Mouse (Mus musculus): ENCODE measurements at regions not wholly inside any gene's neighbourhood (a gene's known extent, or its start where the extent isn't known, plus 50 kb on each side); places are given as distances from the start of the nearest gene placed in this dataset.

- DNase-seq: no peak
These were observed 288.3 kb downstream of the Zfp706 start for GRCm38 (mm10) chr15:36719241-36719640.

- DNase-seq: no peak
These were observed 289.7 kb downstream of the Zfp706 start for GRCm38 (mm10) chr15:36717835-36718234.

- no peak for DNase-seq
These were observed 290.9 kb downstream of the Zfp706 start for GRCm38 (mm10) chr15:36716686-36717038.

GRCm38 (mm10) chr15:36715745-36716685, 291.6 kb downstream of the Zfp706 start:
- peak; percentile 78 for DNase-seq

GRCm38 (mm10) chr15:36715159-36715558, 292.4 kb downstream of the Zfp706 start:
- no peak for DNase-seq

- DNase-seq: no peak
These were observed 297.8 kb downstream of the Zfp706 start for GRCm38 (mm10) chr15:36709788-36710187.

- DNase-seq: peak; percentile 59
These were observed 299.1 kb downstream of the Zfp706 start for GRCm38 (mm10) chr15:36708471-36708870.

- peak; percentile 51 for DNase-seq
These were observed 301.6 kb downstream of the Zfp706 start for GRCm38 (mm10) chr15:36705990-36706389.

- no peak for DNase-seq
These were observed 302.2 kb downstream of the Zfp706 start for GRCm38 (mm10) chr15:36705391-36705790.

GRCm38 (mm10) chr15:36701846-36702245, 305.7 kb downstream of the Zfp706 start:
- DNase-seq: no peak

GRCm38 (mm10) chr15:36700196-36700595, 307.4 kb downstream of the Zfp706 start:
- no peak for DNase-seq

- peak; percentile 52 for DNase-seq
These were observed 312.1 kb downstream of the Zfp706 start for GRCm38 (mm10) chr15:36695199-36696129.

- no peak for DNase-seq
These were observed 316.4 kb downstream of the Zfp706 start for GRCm38 (mm10) chr15:36691002-36691652.

GRCm38 (mm10) chr15:36689881-36690280, 317.7 kb downstream of the Zfp706 start:
- DNase-seq: no peak

- no peak for DNase-seq
These were observed 318.3 kb downstream of the Zfp706 start for GRCm38 (mm10) chr15:36689301-36689700.

GRCm38 (mm10) chr15:36688051-36688754, 319.4 kb downstream of the Zfp706 start:
- DNase-seq: no peak

- DNase-seq: no peak
These were observed 322.9 kb downstream of the Zfp706 start for GRCm38 (mm10) chr15:36684684-36685083.

GRCm38 (mm10) chr15:36682832-36683231, 324.7 kb downstream of the Zfp706 start:
- DNase-seq: no peak

GRCm38 (mm10) chr15:36682159-36682558, 325.4 kb downstream of the Zfp706 start:
- DNase-seq: no peak

- DNase-seq: no peak
These were observed 327.0 kb downstream of the Zfp706 start for GRCm38 (mm10) chr15:36680361-36681140.

- no peak for DNase-seq
These were observed 328.0 kb downstream of the Zfp706 start for GRCm38 (mm10) chr15:36679577-36679976.
